Mouse (Mus musculus): ENCODE measurements at regions not wholly inside any gene's neighbourhood (a gene's known extent, or its start where the extent isn't known, plus 50 kb on each side); places are given as distances from the start of the nearest gene placed in this dataset.

DNA sequence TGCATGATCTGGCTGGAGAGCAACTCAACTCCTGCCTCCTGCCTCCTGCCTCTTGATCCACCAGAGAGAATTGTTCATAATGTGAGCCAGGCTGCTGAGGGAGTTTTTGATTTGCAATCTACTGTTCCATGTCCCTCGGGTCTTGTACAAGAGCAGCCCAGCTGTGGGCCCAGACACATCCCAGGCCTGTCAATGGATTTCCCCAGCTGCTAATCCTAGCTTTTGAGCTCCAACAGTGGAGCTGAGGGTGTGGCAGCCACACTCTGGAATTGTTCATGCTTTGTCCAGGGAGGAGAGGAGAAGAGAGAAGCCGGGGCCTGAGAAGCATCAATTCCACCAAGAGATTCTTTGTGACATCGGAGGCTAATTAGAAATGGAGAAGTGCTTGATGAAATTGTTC is 587.9 kb upstream of the Clint1 start:
- TF ChIP-seq CTCF (IDR thresholded peaks at IDR 0.05; ENCODE audit: borderline replicate concordance, extremely low read depth, insufficient read depth, insufficient read length): no peak
- TF ChIP-seq POLR2A (IDR thresholded peaks at IDR 0.05; ENCODE audit: borderline replicate concordance, extremely low read depth, insufficient read depth, insufficient read length, poor library complexity, severe bottlenecking): no peak

All from brain, embryonic 14.5 days (tissue).